In the genomic region with DNA sequence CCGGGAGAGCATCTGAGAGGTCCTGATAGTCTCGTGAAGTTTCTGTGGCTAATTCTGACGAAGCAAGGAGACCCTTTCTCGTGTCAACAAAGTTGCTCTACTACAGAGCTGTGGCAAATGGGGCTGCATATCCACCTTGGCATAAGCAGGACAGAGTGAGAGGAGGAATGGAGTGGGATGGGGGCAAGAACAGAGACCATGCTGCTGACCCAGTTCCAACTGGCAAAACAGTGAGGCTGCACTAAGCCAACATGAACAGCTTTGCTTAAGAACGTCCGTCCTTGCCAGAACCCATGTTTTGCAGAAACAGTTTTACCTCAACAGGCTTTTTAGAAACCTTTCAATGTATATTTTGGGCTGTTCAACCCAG, we compare ENCODE assay signal across 10 mouse cellular contexts. TPM values are rescaled to one million over a fixed set of nuclear protein-coding genes. Genes with fewer than 3 reads are reported as not detected.
A peak's percentile ranks its signal among the peaks of the same experiment; 100 is the strongest.
DNase-seq lines count a peak whose midpoint lies in the region; ATAC-seq and TF ChIP-seq lines count a peak whose summit lies in the region.
"Had no signal": no experiment of that assay in that cellular context is flagged by ENCODE, and none has a peak within 500 bp of the region (broad histone marks: within the 10 kb centered on the region; RNA-seq: fewer than 3 reads in every experiment).

No protein-coding gene starts in this region.

- H3K27me3 ChIP-seq in lung, embryonic 14.5 days (ENCODE audit: insufficient read depth, low read length): no peaks in the 10 kb centered on the region
- no peaks in the 10 kb centered on the region for H3K27me3 ChIP-seq in heart, embryonic 12.5 days (replicated peaks)
- H3K27me3 ChIP-seq in limb, embryonic 14.5 days (ENCODE audit: control insufficient read depth, insufficient read depth, low read length): no peaks in the 10 kb centered on the region

- peak; percentile 35 for DNase-seq in gastrocnemius, adult 2 months
- DNase-seq in gastrocnemius, postnatal 10 days: no peak
- no peak for DNase-seq in lung, embryonic 14.5 days
- no peak for DNase-seq in lung, postnatal 14 days
- peak; percentile 28 for DNase-seq in limb, embryonic 14.5 days (ENCODE audit: low spot score)
- no peak for DNase-seq in liver
- DNase-seq in layer of hippocampus, postnatal 25 days (ENCODE audit: extremely low spot score in 1 of 2, low spot score in 1 of 2): no peak
- DNase-seq: layer of hippocampus, adult 9-11 months; thymus, adult 18-20 months had no signal

- H3K9ac ChIP-seq in lung, embryonic 14.5 days: no peak overlapping the region
- H3K9ac ChIP-seq in heart, embryonic 12.5 days: no peak overlapping the region
- no peak overlapping the region for H3K9ac ChIP-seq in limb, embryonic 14.5 days (ENCODE audit: low read depth, low read length, severe bottlenecking)

- no peak for ATAC-seq in lung, embryonic 14.5 days (ENCODE audit: insufficient read depth)
- ATAC-seq in heart, embryonic 12.5 days (ENCODE audit: insufficient number of reproducible peaks, low FRiP score): no peak
- ATAC-seq in limb, embryonic 14.5 days (ENCODE audit: low FRiP score, low read depth): no peak; the same call in 1 of the 2 replicates

- H3K4me1 ChIP-seq in lung, embryonic 14.5 days (ENCODE audit: insufficient read depth): peaks cover 16% of the 10 kb centered on the region
- peaks cover 67% of the 10 kb centered on the region for H3K4me1 ChIP-seq in heart, embryonic 12.5 days (replicated peaks)
- peaks cover 47% of the 10 kb centered on the region for H3K4me1 ChIP-seq in limb, embryonic 14.5 days (ENCODE audit: control insufficient read depth, insufficient read depth, low read length)

- intact Hi-C loops in gastrocnemius, adult 2 months (cut with DNase I): no loop called here

- WGBS in lung, embryonic 14.5 days: 71% methylated on average over 6 of the region's 6 CpGs
- WGBS in heart, embryonic 12.5 days: 70% methylated on average over 6 of the region's 6 CpGs
- WGBS in limb, embryonic 14.5 days: 40% methylated on average over 6 of the region's 6 CpGs

- no peak for TF ChIP-seq CTCF in gastrocnemius, adult 2 months (IDR thresholded peaks at IDR 0.05)
- no peak for TF ChIP-seq CTCF in lung, embryonic 14.5 days (IDR thresholded peaks at IDR 0.05; ENCODE audit: low read depth)

- TF ChIP-seq POLR2A in limb, embryonic 14.5 days (IDR thresholded peaks at IDR 0.05; ENCODE audit: borderline replicate concordance, extremely low read depth, insufficient read depth, insufficient read length): no peak

- H3K4me2 ChIP-seq in lung, embryonic 14.5 days: no peak overlapping the region
- 0 out of 2 replicates have a peak overlapping the region, but pooled peaks have one; percentile 16 for H3K4me2 ChIP-seq in heart, embryonic 12.5 days
- H3K4me2 ChIP-seq in limb, embryonic 14.5 days (replicated peaks; ENCODE audit: low read depth, low read length, severe bottlenecking): 0 out of 2 replicates have a peak overlapping the region, but pooled peaks have one; percentile 0

- peak overlapping the region; percentile 11 for H3K4me3 ChIP-seq in gastrocnemius, adult 2 months
- no peak overlapping the region for H3K4me3 ChIP-seq in lung, embryonic 14.5 days (ENCODE audit: low read depth, low read length)
- no peak overlapping the region for H3K4me3 ChIP-seq in heart, embryonic 12.5 days
- no peak overlapping the region for H3K4me3 ChIP-seq in limb, embryonic 14.5 days (replicated peaks; ENCODE audit: low read length)

- H3K9me3 ChIP-seq in lung, embryonic 14.5 days (ENCODE audit: low read depth, low read length): no peaks in the 10 kb centered on the region
- peaks cover 6% of the 10 kb centered on the region; the same call in 1 of the 2 replicates for H3K9me3 ChIP-seq in heart, embryonic 12.5 days (replicated peaks)
- no peaks in the 10 kb centered on the region for H3K9me3 ChIP-seq in limb, embryonic 14.5 days (ENCODE audit: control insufficient read depth, low read length)

- peak overlapping the region; percentile 70 for H3K27ac ChIP-seq in gastrocnemius, adult 2 months
- peak overlapping the region; percentile 74 for H3K27ac ChIP-seq in lung, embryonic 14.5 days (ENCODE audit: low read depth)
- H3K27ac ChIP-seq in heart, embryonic 12.5 days (ENCODE audit: poor library complexity, severe bottlenecking): peak overlapping the region; percentile 91
- peak overlapping the region; percentile 72 for H3K27ac ChIP-seq in limb, embryonic 14.5 days (replicated peaks; ENCODE audit: low read depth, low read length)

- peaks cover 20% of the 10 kb centered on the region for H3K36me3 ChIP-seq in lung, embryonic 14.5 days (ENCODE audit: insufficient read depth)
- H3K36me3 ChIP-seq in heart, embryonic 12.5 days: peaks cover 45% of the 10 kb centered on the region
- peaks cover 32% of the 10 kb centered on the region for H3K36me3 ChIP-seq in limb, embryonic 14.5 days (ENCODE audit: control insufficient read depth, insufficient read depth, low read length)

RNA-seq across cellular contexts. Expression of a gene that starts 32.9 kb away (rescaled TPM):
- total RNA-seq in gastrocnemius, adult 2 months (2021): 10 to 100 TPM; 30.2 to 54.1 TPM
- total RNA-seq in gastrocnemius, postnatal 10 days (2021): 100 to 1,000 TPM; 329 to 424 TPM
- 460 and 502 TPM in 2 replicates for polyA plus RNA-seq in lung, embryonic 14.5 days (2014; fragmentation: Nextera tagmentation; extraction: Ambion mirVana)
- 558 and 559 TPM in 2 replicates for polyA plus RNA-seq in heart, embryonic 12.5 days (2016; fragmentation: Nextera tagmentation; extraction: Ambion mirVana)
- 478 and 520 TPM in 2 replicates for polyA plus RNA-seq in limb, embryonic 14.5 days (2012; rRNA removed)
- 865 and 910 TPM in 2 replicates for polyA plus RNA-seq in limb, embryonic 14.5 days (2014; fragmentation: Nextera tagmentation; extraction: Ambion mirVana)
- total RNA-seq in layer of hippocampus, postnatal 25 days (2021): 10 to 100 TPM; 32.0 to 36.1 TPM

RNA-seq across cellular contexts. Expression of a gene that starts 51.3 kb away (rescaled TPM):
- not detected for total RNA-seq in gastrocnemius, adult 2 months (2021)
- total RNA-seq in gastrocnemius, postnatal 10 days (2021): under 1 TPM; 0.21 to 0.38 TPM
- polyA plus RNA-seq in lung, embryonic 14.5 days (2014; fragmentation: Nextera tagmentation; extraction: Ambion mirVana): 0.38 and 0.46 TPM in 2 replicates
- 0.51 and 0.89 TPM in 2 replicates for polyA plus RNA-seq in heart, embryonic 12.5 days (2016; fragmentation: Nextera tagmentation; extraction: Ambion mirVana)
- 0.15 and 0.20 TPM in 2 replicates for polyA plus RNA-seq in limb, embryonic 14.5 days (2012; rRNA removed)
- polyA plus RNA-seq in limb, embryonic 14.5 days (2014; fragmentation: Nextera tagmentation; extraction: Ambion mirVana): not detected in 2 replicates
- not detected for total RNA-seq in layer of hippocampus, postnatal 25 days (2021)

RNA-seq across cellular contexts. Expression of a gene that starts 58.6 kb away (rescaled TPM):
- 10 to 100 TPM; 52.3 to 61.3 TPM for total RNA-seq in gastrocnemius, adult 2 months (2021)
- 10 to 100 TPM; 50.9 to 53.6 TPM for total RNA-seq in gastrocnemius, postnatal 10 days (2021)
- 73.9 and 78.4 TPM in 2 replicates for polyA plus RNA-seq in lung, embryonic 14.5 days (2014; fragmentation: Nextera tagmentation; extraction: Ambion mirVana)
- polyA plus RNA-seq in heart, embryonic 12.5 days (2016; fragmentation: Nextera tagmentation; extraction: Ambion mirVana): 53.6 and 56.5 TPM in 2 replicates
- 23.4 and 27.1 TPM in 2 replicates for polyA plus RNA-seq in limb, embryonic 14.5 days (2012; rRNA removed)
- polyA plus RNA-seq in limb, embryonic 14.5 days (2014; fragmentation: Nextera tagmentation; extraction: Ambion mirVana): 54.7 and 56.8 TPM in 2 replicates
- total RNA-seq in layer of hippocampus, postnatal 25 days (2021): 100 to 1,000 TPM; 102 to 104 TPM

Comparison
In these comparisons a context has a peak if more than half of its experiments do, and no peak if none do; other contexts are left out.
1. DNase-seq: peak in gastrocnemius, adult 2 months (single experiment) and limb, embryonic 14.5 days (single experiment); none in gastrocnemius, postnatal 10 days (single experiment), lung, embryonic 14.5 days (single experiment), lung, postnatal 14 days (single experiment), liver (single experiment) and layer of hippocampus, postnatal 25 days (0 of 2).
2. RNA of a gene that starts 32.9 kb away (total RNA-seq): 329 to 424 TPM in gastrocnemius, postnatal 10 days; 30.2 to 54.1 TPM in gastrocnemius, adult 2 months and 32.0 to 36.1 TPM in layer of hippocampus, postnatal 25 days; every median in the first group is over 4 times any median in the second.
3. Peak in every context shown above with its lines, with median percentiles within 50 percentile points of each other: H3K27ac ChIP-seq.